ENCODE assay signal across 30 mouse cellular contexts in the genomic region with DNA sequence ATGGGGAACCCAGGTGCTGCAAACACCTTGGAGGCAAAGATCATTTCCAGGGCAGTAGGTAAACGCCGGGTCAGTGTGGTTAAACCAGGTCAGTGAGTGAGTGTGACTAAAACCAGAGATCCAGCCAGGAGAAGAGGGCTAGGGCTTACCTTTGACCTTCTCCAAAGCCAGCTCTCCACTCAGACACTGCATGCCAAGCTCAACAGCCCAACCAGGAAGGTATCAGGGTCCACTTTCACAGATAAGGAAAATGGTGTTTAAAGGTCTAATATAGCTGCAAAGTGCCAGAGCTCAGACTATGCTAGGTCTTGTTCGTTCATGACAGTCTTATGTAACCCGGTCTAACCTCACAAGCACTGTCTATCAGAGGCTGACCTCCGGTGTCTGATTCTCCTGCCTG. TPM values are rescaled to one million over a fixed set of nuclear protein-coding genes. Genes with fewer than 3 reads are reported as not detected.
A peak's percentile ranks its signal among the peaks of the same experiment; 100 is the strongest.
DNase-seq lines count a peak whose midpoint lies in the region; ATAC-seq and TF ChIP-seq lines count a peak whose summit lies in the region.
"Had no signal": no experiment of that assay in that cellular context is flagged by ENCODE, and none has a peak within 500 bp of the region (broad histone marks: within the 10 kb centered on the region; RNA-seq: fewer than 3 reads in every experiment).

No protein-coding gene starts in this region.

- 68% methylated on average over 5 of the region's 5 CpGs for WGBS in intestine, embryonic 15.5 days
- WGBS in liver, embryonic 13.5 days (ENCODE audit: insufficient replicate concordance): 60% methylated on average over 5 of the region's 5 CpGs
- whole genome bisulfite sequencing in small intestine, adult 2 months: 31% methylated on average over 5 of the region's 5 CpGs

- intact Hi-C loops in gastrocnemius, postnatal 14 days (cut with DNase I; ENCODE audit: low total_unique reads): no loop called here

- no peaks in the 10 kb centered on the region for H3K9me3 ChIP-seq in intestine, embryonic 15.5 days
- no peaks in the 10 kb centered on the region for H3K9me3 ChIP-seq in liver, embryonic 13.5 days (replicated peaks)
- H3K9me3 ChIP-seq: embryonic facial prominence, embryonic 10.5 days; embryonic facial prominence, embryonic 15.5 days; forebrain, embryonic 12.5 days; hindbrain, embryonic 15.5 days; limb, embryonic 10.5 days; limb, embryonic 15.5 days had no signal

- no peak overlapping the region for H3K27ac ChIP-seq in intestine, embryonic 15.5 days
- no peak overlapping the region for H3K27ac ChIP-seq in liver, embryonic 13.5 days
- peak overlapping the region; percentile 74 for H3K27ac ChIP-seq in small intestine, adult 2 months (ENCODE audit: insufficient read depth, low read depth, low read length)
- H3K27ac ChIP-seq: embryonic facial prominence, embryonic 10.5 days; embryonic facial prominence, embryonic 15.5 days; forebrain, embryonic 12.5 days; hindbrain, embryonic 10.5 days; hindbrain, embryonic 15.5 days; limb, embryonic 10.5 days; limb, embryonic 15.5 days; stomach, postnatal 0 days had no signal

- no peaks in the 10 kb centered on the region for H3K36me3 ChIP-seq in intestine, embryonic 15.5 days
- no peaks in the 10 kb centered on the region for H3K36me3 ChIP-seq in liver, embryonic 13.5 days
- no peaks in the 10 kb centered on the region for H3K36me3 ChIP-seq in small intestine, adult 2 months (ENCODE audit: control insufficient read depth, insufficient read depth, low read length)
- H3K36me3 ChIP-seq: embryonic facial prominence, embryonic 10.5 days; embryonic facial prominence, embryonic 15.5 days; forebrain, embryonic 12.5 days; hindbrain, embryonic 10.5 days; hindbrain, embryonic 15.5 days; limb, embryonic 10.5 days; limb, embryonic 15.5 days had no signal

- no peak overlapping the region for H3K9ac ChIP-seq in intestine, embryonic 15.5 days
- no peak overlapping the region for H3K9ac ChIP-seq in liver, embryonic 13.5 days
- H3K9ac ChIP-seq: embryonic facial prominence, embryonic 15.5 days; forebrain, embryonic 12.5 days; forebrain, postnatal 0 days; hindbrain, embryonic 15.5 days; limb, embryonic 15.5 days had no signal

- DNase-seq in kidney, adult 9 months: peak; percentile 65
- no peak for DNase-seq in kidney, adult 18-20 months
- DNase-seq in liver, embryonic 13.5 days: no peak
- DNase-seq in adrenal gland, postnatal 25 days: no peak
- no peak for DNase-seq in gastrocnemius, postnatal 14 days
- DNase-seq: adrenal gland, postnatal 10 days; cerebellum, adult 18-20 months; cerebellum, postnatal 10 days; forebrain, postnatal 0 days; heart, postnatal 14 days; lung, postnatal 36 days; right cerebral cortex, adult 18-20 months; thymus, adult 18-20 months; thymus, postnatal 25 days had no signal

- H3K4me3 ChIP-seq in intestine, embryonic 15.5 days (replicated peaks): no peak overlapping the region
- no peak overlapping the region for H3K4me3 ChIP-seq in liver, embryonic 13.5 days (replicated peaks)
- H3K4me3 ChIP-seq in small intestine, adult 2 months (ENCODE audit: low read depth, low read length): no peak overlapping the region
- H3K4me3 ChIP-seq: embryonic facial prominence, embryonic 10.5 days; embryonic facial prominence, embryonic 15.5 days; forebrain, embryonic 12.5 days; hindbrain, embryonic 10.5 days; hindbrain, embryonic 15.5 days; limb, embryonic 10.5 days; limb, embryonic 15.5 days had no signal

- H3K4me2 ChIP-seq in intestine, embryonic 15.5 days (replicated peaks): 0 out of 2 replicates have a peak overlapping the region, but pooled peaks have one; percentile 9
- no peak overlapping the region for H3K4me2 ChIP-seq in liver, embryonic 13.5 days
- H3K4me2 ChIP-seq: embryonic facial prominence, embryonic 15.5 days; forebrain, embryonic 12.5 days; hindbrain, embryonic 15.5 days; limb, embryonic 15.5 days; midbrain, embryonic 11.5 days had no signal

- no peak for TF ChIP-seq CTCF in small intestine, adult 2 months (IDR thresholded peaks at IDR 0.05; ENCODE audit: extremely low read depth, insufficient read length, insufficient replicate concordance, low read depth, low read length)

- peak; percentile 72 for ATAC-seq in intestine, embryonic 15.5 days
- ATAC-seq in liver, embryonic 13.5 days (ENCODE audit: low read depth): peak; percentile 71
- ATAC-seq: forebrain, postnatal 0 days; midbrain, embryonic 16.5 days; Patski had no signal

- H3K4me1 ChIP-seq in intestine, embryonic 15.5 days (replicated peaks): peaks cover 14% of the 10 kb centered on the region
- peaks cover 20% of the 10 kb centered on the region for H3K4me1 ChIP-seq in liver, embryonic 13.5 days (replicated peaks)
- H3K4me1 ChIP-seq in small intestine, adult 2 months (ENCODE audit: control insufficient read depth, insufficient read depth, insufficient read length, low read length): peaks cover 6% of the 10 kb centered on the region; the same call in 1 of the 2 replicates

- no peaks in the 10 kb centered on the region for H3K27me3 ChIP-seq in intestine, embryonic 15.5 days (replicated peaks)
- H3K27me3 ChIP-seq in liver, embryonic 13.5 days: peaks cover 26% of the 10 kb centered on the region
- H3K27me3 ChIP-seq in small intestine, adult 2 months (ENCODE audit: control insufficient read depth, insufficient read depth, low read length): no peaks in the 10 kb centered on the region
- H3K27me3 ChIP-seq: embryonic facial prominence, embryonic 15.5 days; forebrain, embryonic 12.5 days; hindbrain, embryonic 15.5 days; limb, embryonic 15.5 days had no signal

- no peak for TF ChIP-seq POLR2A in small intestine, adult 2 months (IDR thresholded peaks at IDR 0.05; ENCODE audit: low read depth, low read length)

RNA-seq across cellular contexts. Expression of a gene that starts 7.4 kb away (rescaled TPM):
- 13.1 and 13.5 TPM in 2 replicates for polyA plus RNA-seq in intestine, embryonic 15.5 days (2015; fragmentation: Nextera tagmentation; extraction: Ambion mirVana)
- polyA plus RNA-seq in liver, embryonic 13.5 days (2015; fragmentation: Nextera tagmentation; extraction: Ambion mirVana): 14.6 and 16.4 TPM in 2 replicates
- polyA plus RNA-seq in small intestine, adult 2 months (2012; rRNA removed): 2.4 and 5.2 TPM in 2 replicates
- total RNA-seq in adrenal gland, postnatal 25 days (2021): 1.3 and 1.5 TPM in 2 replicates
- total RNA-seq in gastrocnemius, postnatal 14 days (2021): under 1 TPM; 0.11 to 0.47 TPM
- total RNA-seq: gastrocnemius, adult 8-10 months; neutrophil, adult 5-6 weeks had no signal

RNA-seq across cellular contexts. Expression of a gene that starts 11.3 kb away (rescaled TPM):
- polyA plus RNA-seq in intestine, embryonic 15.5 days (2015; fragmentation: Nextera tagmentation; extraction: Ambion mirVana): 54.3 and 62.8 TPM in 2 replicates
- 12.8 and 12.9 TPM in 2 replicates for polyA plus RNA-seq in liver, embryonic 13.5 days (2015; fragmentation: Nextera tagmentation; extraction: Ambion mirVana)
- 82.5 and 102 TPM in 2 replicates for polyA plus RNA-seq in small intestine, adult 2 months (2012; rRNA removed)
- total RNA-seq in adrenal gland, postnatal 25 days (2021): 79.9 and 117 TPM in 2 replicates
- 10 to 100 TPM; 59.5 to 65.6 TPM for total RNA-seq in gastrocnemius, postnatal 14 days (2021)

RNA-seq across cellular contexts. Expression of a gene that starts 27.3 kb away (rescaled TPM):
- 0.08 TPM in 1 of 2 replicates, not detected in the other for polyA plus RNA-seq in intestine, embryonic 15.5 days (2015; fragmentation: Nextera tagmentation; extraction: Ambion mirVana)
- polyA plus RNA-seq in liver, embryonic 13.5 days (2015; fragmentation: Nextera tagmentation; extraction: Ambion mirVana): 0.06 and 0.08 TPM in 2 replicates
- polyA plus RNA-seq in small intestine, adult 2 months (2012; rRNA removed): 0.29 and 1.8 TPM in 2 replicates
- 0.36 TPM in 1 of 2 replicates, not detected in the other for total RNA-seq in adrenal gland, postnatal 25 days (2021)
- total RNA-seq in gastrocnemius, postnatal 14 days (2021): 10 to 100 TPM; 58.9 to 61.2 TPM
- total RNA-seq: neutrophil, adult 5-6 weeks had no signal
- polyA plus RNA-seq: forebrain, embryonic 12.5 days; forebrain, postnatal 0 days; neural tube, embryonic 11.5 days had no signal

RNA-seq across cellular contexts. Expression of a gene that starts 43.5 kb away (rescaled TPM):
- 44.3 and 48.5 TPM in 2 replicates for polyA plus RNA-seq in intestine, embryonic 15.5 days (2015; fragmentation: Nextera tagmentation; extraction: Ambion mirVana)
- 22.8 and 24.9 TPM in 2 replicates for polyA plus RNA-seq in liver, embryonic 13.5 days (2015; fragmentation: Nextera tagmentation; extraction: Ambion mirVana)
- polyA plus RNA-seq in small intestine, adult 2 months (2012; rRNA removed): 29.4 and 60.2 TPM in 2 replicates
- total RNA-seq in adrenal gland, postnatal 25 days (2021): 50.6 and 63.0 TPM in 2 replicates
- 10 to 100 TPM; 14.8 to 14.9 TPM for total RNA-seq in gastrocnemius, postnatal 14 days (2021)

RNA-seq across cellular contexts. Expression of a gene that starts 51.8 kb away (rescaled TPM):
- polyA plus RNA-seq in intestine, embryonic 15.5 days (2015; fragmentation: Nextera tagmentation; extraction: Ambion mirVana): 31.1 and 33.9 TPM in 2 replicates
- 14.0 and 14.4 TPM in 2 replicates for polyA plus RNA-seq in liver, embryonic 13.5 days (2015; fragmentation: Nextera tagmentation; extraction: Ambion mirVana)
- 41.0 and 53.8 TPM in 2 replicates for polyA plus RNA-seq in small intestine, adult 2 months (2012; rRNA removed)
- total RNA-seq in adrenal gland, postnatal 25 days (2021): 132 and 143 TPM in 2 replicates
- 10 to 100 TPM; 36.1 to 36.2 TPM for total RNA-seq in gastrocnemius, postnatal 14 days (2021)
